Mouse (Mus musculus): ENCODE results near the gene Map1a.

- peak; percentile 36; the same call in 1 of the 2 replicates for TF ChIP-seq HCFC1 (IDR thresholded peaks at IDR 0.05; ENCODE audit: borderline replicate concordance, insufficient read depth, low read length)
- TF ChIP-seq ZC3H11A (IDR thresholded peaks at IDR 0.05; ENCODE audit: borderline replicate concordance, low read depth, low read length): no peak
- no peak for TF ChIP-seq MAFK (IDR thresholded peaks at IDR 0.05; ENCODE audit: insufficient read depth, low read depth, low read length)
- TF ChIP-seq ZNF384 (IDR thresholded peaks at IDR 0.05; ENCODE audit: low read depth, low read length): no peak
- no peak for TF ChIP-seq CHD2 (IDR thresholded peaks at IDR 0.05; ENCODE audit: low read depth, low read length)
Observed at GRCm38 (mm10) chr2:121354820-121355592, 65.6 kb downstream of the Map1a start, which contains the start of gene Ppip5k1.

Data from ES-E14 (cell line).